Mouse (Mus musculus): ENCODE data around the gene Gm11549.

DNA sequence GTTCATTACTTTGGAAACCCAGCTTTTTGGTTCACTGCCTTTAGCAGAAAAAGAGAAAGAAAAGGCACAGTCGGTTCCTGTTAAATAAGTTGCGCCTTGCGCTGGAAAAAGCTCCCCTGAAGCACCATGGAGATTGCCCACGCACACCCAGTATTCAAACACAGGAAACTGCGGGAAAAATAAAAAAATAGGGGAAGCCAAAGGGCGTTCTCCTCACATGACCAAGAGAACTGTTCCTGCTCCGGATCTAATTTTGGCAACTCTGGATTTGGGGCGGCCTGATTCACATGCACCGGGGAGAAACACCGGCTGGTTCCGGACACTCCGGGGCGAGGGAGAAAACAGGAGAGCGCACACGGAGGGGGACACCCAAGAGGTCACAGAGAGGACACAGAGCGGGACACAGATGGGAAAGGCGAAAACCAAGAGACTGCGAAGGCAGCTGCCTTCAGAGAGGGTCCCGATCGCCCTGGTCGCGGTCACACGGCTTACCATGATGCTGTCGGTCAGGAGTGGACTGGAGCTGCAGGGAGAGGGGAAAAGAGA lies 46.6 kb downstream of the Gm11549 start:
- no peak for TF ChIP-seq UBTF (IDR thresholded peaks at IDR 0.05; ENCODE audit: low read depth, low read length)
- TF ChIP-seq CHD1 (IDR thresholded peaks at IDR 0.05; ENCODE audit: low read depth, low read length) = peak; percentile 86; the same call in 1 of the 2 replicates
- no peak for TF ChIP-seq POLR2A (IDR thresholded peaks at IDR 0.05; ENCODE audit: low read depth, low read length)
- no peak for TF ChIP-seq BHLHE40 (IDR thresholded peaks at IDR 0.05; ENCODE audit: low read depth, low read length)
- TF ChIP-seq POLR2AphosphoS2 (IDR thresholded peaks at IDR 0.05; ENCODE audit: low read depth, low read length) = no peak
- TF ChIP-seq CTCF (conservative IDR thresholded peaks at IDR 0.05 in 1 of 2, IDR thresholded peaks at IDR 0.05 in 1 of 2; ENCODE audit: low read depth in 2 of 2, low read length in 2 of 2) = no peak
- no peak for TF ChIP-seq MAFK (IDR thresholded peaks at IDR 0.05; ENCODE audit: insufficient replicate concordance, low read length)
- no peak for TF ChIP-seq GABPA (IDR thresholded peaks at IDR 0.05; ENCODE audit: insufficient replicate concordance, low read depth, low read length)
- no peak for TF ChIP-seq SMC3 (IDR thresholded peaks at IDR 0.05; ENCODE audit: low read depth, low read length)

Data from CH12.LX (cell line).